Mouse (Mus musculus): ENCODE measurements around the gene Sec24a.
"Not testable (repeated sequence)": the region's sequence is repeated elsewhere in the genome, so short reads cannot be mapped to it uniquely, and the experiment has no call there.

Gene Sec24a

GRCm38 (mm10) chr11:51688330-51689328 is 74.8 kb downstream of the Sec24a start, which contains the start of gene 0610009B22Rik:
Gene 0610009B22Rik, minus strand, starts transcription at chr11:51688874.
- DNase-seq (ENCODE audit: low read depth), result peak; percentile 100

- no peak for DNase-seq (ENCODE audit: low read depth)
Measured at GRCm38 (mm10) chr11:51681976-51682374, 81.5 kb downstream of the Sec24a start.

- no peak for DNase-seq (ENCODE audit: low read depth)
Measured at GRCm38 (mm10) chr11:51681324-51681975, 82.0 kb downstream of the Sec24a start.

- DNase-seq (ENCODE audit: low read depth), result no peak
Measured at GRCm38 (mm10) chr11:51679466-51679865, 84.0 kb downstream of the Sec24a start.

GRCm38 (mm10) chr11:51677737-51678418 is 85.6 kb downstream of the Sec24a start:
- DNase-seq (ENCODE audit: low read depth), result no peak

- DNase-seq (ENCODE audit: low read depth), result no peak
Measured at GRCm38 (mm10) chr11:51675386-51675785, 88.0 kb downstream of the Sec24a start.

GRCm38 (mm10) chr11:51673291-51673690 is 90.1 kb downstream of the Sec24a start:
- DNase-seq (ENCODE audit: low read depth), result peak; percentile 67

- no peak for DNase-seq (ENCODE audit: low read depth)
Measured at GRCm38 (mm10) chr11:51671376-51671775, 92.1 kb downstream of the Sec24a start.

GRCm38 (mm10) chr11:51670846-51671245 is 92.6 kb downstream of the Sec24a start:
- no peak for DNase-seq (ENCODE audit: low read depth)

- not testable (repeated sequence) for DNase-seq (ENCODE audit: low read depth)
Measured at GRCm38 (mm10) chr11:51664747-51665146, 98.7 kb downstream of the Sec24a start.

- no peak for DNase-seq (ENCODE audit: low read depth)
Measured at GRCm38 (mm10) chr11:51662632-51663031, 100.8 kb downstream of the Sec24a start.

- no peak for DNase-seq (ENCODE audit: low read depth)
Measured at GRCm38 (mm10) chr11:51661867-51662365, 101.5 kb downstream of the Sec24a start.

GRCm38 (mm10) chr11:51658705-51659104 is 104.7 kb downstream of the Sec24a start:
- no peak for DNase-seq (ENCODE audit: low read depth)

GRCm38 (mm10) chr11:51658291-51658690 is 105.1 kb downstream of the Sec24a start:
- no peak for DNase-seq (ENCODE audit: low read depth)

- DNase-seq (ENCODE audit: low read depth), result no peak
Measured at GRCm38 (mm10) chr11:51656798-51657521, 106.5 kb downstream of the Sec24a start.

- no peak for DNase-seq (ENCODE audit: low read depth)
Measured at GRCm38 (mm10) chr11:51654891-51655290, 108.5 kb downstream of the Sec24a start.

- no peak for DNase-seq (ENCODE audit: low read depth)
Measured at GRCm38 (mm10) chr11:51653736-51654135, 109.7 kb downstream of the Sec24a start.

- no peak for DNase-seq (ENCODE audit: low read depth)
Measured at GRCm38 (mm10) chr11:51652889-51653418, 110.5 kb downstream of the Sec24a start.

GRCm38 (mm10) chr11:51650691-51651515 is 112.5 kb downstream of the Sec24a start, which contains the start of the genes N4bp3 and D930048N14Rik:
Gene N4bp3, minus strand, starts transcription at chr11:51650842.
Gene D930048N14Rik, plus strand, starts transcription at chr11:51650954.
- no peak for DNase-seq (ENCODE audit: low read depth)

- DNase-seq (ENCODE audit: low read depth), result no peak
Measured at GRCm38 (mm10) chr11:51650261-51650660, 113.2 kb downstream of the Sec24a start.

Data from fibroblast of lung, adult 2 months (primary cell).